Mouse (Mus musculus) heart, embryonic 12.5 days (tissue): ENCODE results near the gene Tmem120a. TPM values are rescaled to one million over a fixed set of nuclear protein-coding genes. Genes with fewer than 3 reads are reported as not detected.
A peak's percentile ranks its signal among the peaks of the same experiment; 100 is the strongest.

Experiments used
- ATAC-seq: fragments of 200-750 bp; cut with Nextera tagmentation; 2 replicates; pipeline ENCODE4 v1.8.0; 2017; ENCODE audit warnings: moderate TSS enrichment, moderate library complexity; ENCODE audit not compliant: insufficient number of reproducible peaks, low FRiP score
- H3K27ac ChIP-seq: fragments of 300-500 bp; sonication (generic); 2 replicates; pipeline ENCODE4 v1.5.1; 2016; ENCODE audit warnings: mild to moderate bottlenecking, moderate library complexity; ENCODE audit not compliant: poor library complexity, severe bottlenecking
- H3K27me3 ChIP-seq: fragments of 300-500 bp; sonication (generic); replicated peaks from 2 replicates; pipeline ENCODE4 v1.6.1; 2016; ENCODE audit warnings: mild to moderate bottlenecking, moderate library complexity
- H3K36me3 ChIP-seq: fragments of 300-500 bp; sonication (generic); 2 replicates; pipeline ENCODE4 v1.6.1; 2016; ENCODE audit warnings: mild to moderate bottlenecking, moderate library complexity
- H3K4me1 ChIP-seq: fragments of 300-500 bp; sonication (generic); replicated peaks from 2 replicates; pipeline ENCODE4 v1.6.1; 2016; ENCODE audit warnings: mild to moderate bottlenecking
- H3K4me2 ChIP-seq: fragments of 300-500 bp; sonication (generic); 2 replicates; pipeline ENCODE4 v1.6.1; 2016; ENCODE audit warnings: mild to moderate bottlenecking, moderate library complexity
- H3K4me3 ChIP-seq: fragments of 300-500 bp; sonication (generic); 2 replicates; pipeline ENCODE4 v1.5.1; 2016; ENCODE audit warnings: mild to moderate bottlenecking
- H3K9ac ChIP-seq: fragments of 300-500 bp; sonication (generic); 2 replicates; pipeline ENCODE4 v1.6.1; 2016; ENCODE audit warnings: mild to moderate bottlenecking, moderate library complexity
- H3K9me3 ChIP-seq: fragments of 300-500 bp; sonication (generic); replicated peaks from 2 replicates; pipeline ENCODE4 v1.6.1; 2016; ENCODE audit warnings: mild to moderate bottlenecking, moderate library complexity
- WGBS: fragments of 180-500 bp; shearing (Covaris S2); methylation state at CpG from one replicate; pipeline ENCODE4 v1.1.7; 2016; 5-methylcytosine and 5-hydroxymethylcytosine counted together
- polyA plus RNA-seq: library from polyadenylated mRNA; unstranded; fragments of >200 nt; fragmentation: Nextera tagmentation; extraction: Ambion mirVana; gene quantifications from 2 replicates; pipeline ENCODE4 v1.2.1, GENCODE M21; 2016

Tmem120a gene
- polyA plus RNA-seq, 1 experiment from 2014 or later = 34.5 TPM

DNA sequence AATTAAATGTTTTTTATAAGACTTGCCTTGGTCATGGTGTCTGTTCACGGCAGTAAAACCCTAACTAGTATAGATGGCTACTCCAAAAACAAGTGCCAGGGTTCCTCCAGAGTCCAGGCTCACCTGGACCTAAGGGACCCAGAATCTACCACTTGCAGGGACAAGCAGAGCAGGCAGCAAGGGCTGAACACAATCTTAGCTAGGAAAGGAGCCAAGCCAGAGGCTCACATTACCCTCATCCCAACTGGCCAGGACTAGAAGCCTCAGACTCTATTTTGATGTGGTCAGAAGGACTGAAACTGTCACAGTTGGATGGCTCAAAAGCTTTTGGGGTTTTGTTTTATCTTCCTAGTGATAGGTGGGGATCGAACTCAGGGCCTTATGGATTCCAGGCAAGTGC lies 7.3 kb upstream of the Tmem120a start:
- no peak for ATAC-seq
- no peak overlapping the region for H3K9ac ChIP-seq

DNA sequence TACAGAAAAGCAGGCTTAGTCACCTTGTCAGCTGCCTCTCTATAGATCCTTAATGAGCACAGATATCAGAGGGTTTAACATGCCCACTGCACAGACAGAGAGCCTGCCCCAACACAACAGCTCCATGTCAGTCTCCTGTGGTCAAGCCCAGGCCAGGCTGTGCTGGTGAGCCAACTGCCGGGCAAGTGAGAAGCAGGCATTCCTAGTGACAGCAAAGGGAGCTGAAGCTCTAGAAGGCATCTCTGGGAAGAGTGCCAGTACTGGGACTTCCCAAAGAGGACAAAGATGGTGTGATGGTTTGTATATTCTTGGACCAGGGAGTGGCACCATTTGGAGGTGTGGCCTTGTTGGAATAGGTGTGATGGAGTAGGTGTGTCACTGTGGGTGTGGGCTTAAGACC lies 6.8 kb upstream of the Tmem120a start:
- Histone ChIP-seq H3K4me3 (no peak overlapping the region), H3K4me1 (no peaks in the 10 kb centered on the region), H3K27ac (no peak overlapping the region), H3K9ac (no peak overlapping the region), H3K4me2 (no peak overlapping the region), H3K9me3 (peaks cover 18% of the 10 kb centered on the region), H3K36me3 (no peaks in the 10 kb centered on the region), H3K27me3 (0 out of 2 replicates have a peak, but pooled peaks cover 5% of the 10 kb centered on the region)
- 77% methylated on average over 1 of the region's 1 CpGs for WGBS
- ATAC-seq = no peak

More for the DNA sequence above, 7.3 kb upstream of the Tmem120a start:
- H3K4me2 ChIP-seq = no peak overlapping the region
- H3K4me1 ChIP-seq = no peaks in the 10 kb centered on the region
- WGBS = 57% methylated on average over 2 of the region's 2 CpGs
- no peak overlapping the region for H3K27ac ChIP-seq
- no peak overlapping the region for H3K4me3 ChIP-seq
- no peaks in the 10 kb centered on the region for H3K36me3 ChIP-seq
- no peaks in the 10 kb centered on the region for H3K27me3 ChIP-seq
- H3K9me3 ChIP-seq = peaks cover 18% of the 10 kb centered on the region

DNA sequence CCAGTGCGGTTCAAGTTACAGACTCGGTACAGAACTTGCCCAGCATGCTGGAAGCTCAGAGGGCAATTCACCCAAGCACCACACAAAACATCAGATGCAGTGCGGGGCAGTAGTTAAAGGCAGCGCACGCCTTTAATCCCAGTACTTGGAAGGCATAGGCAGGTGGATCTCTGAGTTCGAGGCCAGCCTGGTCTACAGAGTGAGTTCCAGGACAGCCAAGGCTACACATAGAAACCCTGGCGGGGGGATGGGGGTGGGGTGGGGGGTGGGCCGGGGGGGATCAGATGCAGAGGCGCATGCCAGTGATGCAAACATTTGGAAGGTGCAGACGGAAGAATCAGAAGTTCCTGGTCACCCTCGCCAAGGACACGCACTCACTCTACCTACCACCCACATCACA lies 494 bp upstream of the Tmem120a start:
- H3K36me3 ChIP-seq = peaks cover 18% of the 10 kb centered on the region
- H3K4me2 ChIP-seq = peak overlapping the region; percentile 92
- peaks cover 15% of the 10 kb centered on the region for H3K4me1 ChIP-seq
- WGBS = 14% methylated on average over 12 of the region's 12 CpGs
- ATAC-seq = no peak
- H3K27me3 ChIP-seq = 0 out of 2 replicates have a peak, but pooled peaks cover 7% of the 10 kb centered on the region
- peak overlapping the region; percentile 84 for H3K4me3 ChIP-seq
- H3K9me3 ChIP-seq = peaks cover 18% of the 10 kb centered on the region
- H3K27ac ChIP-seq = peak overlapping the region; percentile 76
- H3K9ac ChIP-seq = peak overlapping the region; percentile 65

DNA sequence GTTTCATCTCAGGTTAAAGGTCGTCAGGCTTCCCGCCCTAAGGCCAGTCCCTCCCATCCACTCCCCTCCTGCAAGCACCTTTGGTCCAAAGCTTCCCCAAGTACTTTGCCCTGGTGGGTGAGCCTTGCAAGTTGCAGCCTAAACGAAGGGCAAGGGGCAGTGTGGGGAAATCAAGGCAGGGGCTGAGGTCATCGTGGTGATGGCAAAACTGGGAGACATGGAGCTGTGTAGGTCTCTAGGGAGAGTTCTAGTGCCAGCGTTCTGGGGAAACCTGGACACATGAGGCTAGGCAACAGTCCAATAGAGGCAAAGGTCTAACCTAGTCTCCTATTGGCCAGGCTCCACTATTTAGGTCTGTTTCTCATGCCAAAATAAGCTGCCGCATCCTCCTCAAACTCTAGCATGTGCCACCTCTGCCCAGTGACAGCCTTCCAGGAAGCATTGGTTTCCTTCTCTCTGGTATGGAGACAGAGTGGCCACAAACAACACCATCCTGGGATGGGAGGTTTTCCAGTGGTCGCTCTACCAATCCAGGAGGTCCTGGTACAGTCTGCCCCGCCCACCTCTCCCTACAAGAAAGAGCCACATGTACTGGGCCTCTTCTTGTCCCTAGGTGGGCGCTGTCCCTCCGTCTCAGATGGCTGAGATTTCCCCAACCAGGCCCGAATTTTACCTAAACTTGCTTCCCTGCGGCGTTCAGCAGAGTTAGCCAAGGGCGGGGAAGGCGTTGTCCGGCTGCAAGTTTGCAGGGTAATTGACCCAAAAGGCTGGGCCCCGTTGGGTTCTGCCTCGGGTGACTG lies 1.1 kb downstream of the Tmem120a start:
- H3K27ac ChIP-seq = no peak overlapping the region
- peak; percentile 45; the same call in 1 of the 2 replicates for ATAC-seq
- peaks cover 18% of the 10 kb centered on the region for H3K36me3 ChIP-seq
- peak overlapping the region; percentile 92 for H3K4me2 ChIP-seq
- WGBS = 21% methylated on average over 18 of the region's 18 CpGs
- H3K9me3 ChIP-seq = peaks cover 9% of the 10 kb centered on the region
- peak overlapping the region; percentile 84 for H3K4me3 ChIP-seq
- H3K27me3 ChIP-seq = 0 out of 2 replicates have a peak, but pooled peaks cover 7% of the 10 kb centered on the region
- peaks cover 17% of the 10 kb centered on the region for H3K4me1 ChIP-seq
- H3K9ac ChIP-seq = peak overlapping the region; percentile 88

DNA sequence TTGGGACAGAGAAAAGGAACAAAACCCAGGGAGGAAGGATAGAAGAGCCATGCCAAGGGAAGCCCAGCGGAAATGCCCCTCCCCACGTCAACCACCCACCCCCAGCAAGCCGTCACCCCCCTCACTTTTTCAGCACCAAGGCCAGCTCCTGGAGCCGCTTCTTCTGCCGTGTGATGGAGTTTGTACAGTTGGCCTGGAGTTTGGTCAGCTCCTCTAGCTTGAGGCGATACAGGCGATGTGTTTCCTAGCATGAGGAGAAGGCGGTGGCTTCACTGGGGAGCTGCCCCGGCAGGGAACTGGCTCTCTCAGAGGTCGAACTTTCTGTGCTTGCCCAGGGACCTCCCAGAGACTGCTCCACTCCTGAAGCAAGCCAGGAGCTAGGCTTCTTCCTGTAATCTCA lies 2.1 kb downstream of the Tmem120a start:
- peaks cover 22% of the 10 kb centered on the region for H3K36me3 ChIP-seq
- H3K4me3 ChIP-seq = no peak overlapping the region
- H3K9ac ChIP-seq = no peak overlapping the region
- 0 out of 2 replicates have a peak, but pooled peaks cover 7% of the 10 kb centered on the region for H3K27me3 ChIP-seq
- peaks cover 1% of the 10 kb centered on the region for H3K9me3 ChIP-seq
- WGBS = 47% methylated on average over 10 of the region's 10 CpGs
- H3K4me2 ChIP-seq = no peak overlapping the region
- peaks cover 21% of the 10 kb centered on the region for H3K4me1 ChIP-seq
- no peak overlapping the region for H3K27ac ChIP-seq
- ATAC-seq = no peak

DNA sequence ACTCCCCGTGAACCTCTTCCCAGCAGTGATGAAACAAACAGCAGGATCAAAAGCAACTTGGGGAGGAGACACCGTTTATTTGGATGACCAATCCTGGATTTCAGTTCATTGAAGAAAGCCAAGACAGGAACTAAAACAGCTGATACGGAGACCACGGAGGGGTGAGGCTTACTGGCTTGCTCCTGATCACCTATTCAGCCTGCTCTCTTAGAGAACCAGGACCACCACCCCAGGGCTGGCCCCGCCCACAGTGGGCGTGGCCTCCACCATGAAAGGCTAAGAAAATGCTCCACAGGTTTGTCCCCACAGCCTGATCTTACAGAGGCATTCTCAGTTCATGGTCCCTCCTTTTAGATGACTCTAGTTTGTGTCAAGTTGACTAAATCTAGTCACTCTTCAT lies 6.0 kb downstream of the Tmem120a start:
- 19% methylated on average over 6 of the region's 6 CpGs for WGBS
- H3K27ac ChIP-seq = no peak overlapping the region
- peaks cover 61% of the 10 kb centered on the region for H3K36me3 ChIP-seq
- no peak overlapping the region for H3K9ac ChIP-seq
- no peak for ATAC-seq
- H3K4me2 ChIP-seq = no peak overlapping the region
- H3K27me3 ChIP-seq = no peaks in the 10 kb centered on the region
- H3K4me3 ChIP-seq = no peak overlapping the region
- H3K9me3 ChIP-seq = no peaks in the 10 kb centered on the region
- peaks cover 15% of the 10 kb centered on the region for H3K4me1 ChIP-seq

DNA sequence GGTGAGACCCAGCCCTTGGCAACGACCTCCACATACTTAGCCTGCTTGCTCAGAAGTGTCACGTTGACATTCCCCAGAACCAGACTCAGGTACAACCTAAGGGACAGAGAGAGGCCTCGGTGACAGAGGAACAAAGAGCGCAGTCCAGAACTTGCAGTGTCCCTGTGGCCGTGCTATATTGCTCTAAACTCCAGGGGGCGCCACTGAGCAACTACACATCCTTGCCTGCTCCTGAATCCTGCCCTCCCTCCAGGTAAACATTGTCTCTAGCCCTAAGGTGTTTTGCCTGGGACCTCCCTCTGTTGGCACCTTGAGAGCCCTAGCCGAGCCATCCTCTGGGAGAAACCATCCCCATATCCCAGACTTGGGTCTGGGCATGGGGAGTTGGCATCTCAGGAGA lies 7.1 kb downstream of the Tmem120a start:
- no peaks in the 10 kb centered on the region for H3K9me3 ChIP-seq
- 67% methylated on average over 7 of the region's 7 CpGs for WGBS
- H3K4me3 ChIP-seq = no peak overlapping the region
- ATAC-seq = no peak
- no peaks in the 10 kb centered on the region for H3K27me3 ChIP-seq
- H3K36me3 ChIP-seq = peaks cover 72% of the 10 kb centered on the region
- H3K4me2 ChIP-seq = no peak overlapping the region
- H3K4me1 ChIP-seq = peaks cover 9% of the 10 kb centered on the region; the same call in 1 of the 2 replicates
- H3K27ac ChIP-seq = no peak overlapping the region
- H3K9ac ChIP-seq = no peak overlapping the region

DNA sequence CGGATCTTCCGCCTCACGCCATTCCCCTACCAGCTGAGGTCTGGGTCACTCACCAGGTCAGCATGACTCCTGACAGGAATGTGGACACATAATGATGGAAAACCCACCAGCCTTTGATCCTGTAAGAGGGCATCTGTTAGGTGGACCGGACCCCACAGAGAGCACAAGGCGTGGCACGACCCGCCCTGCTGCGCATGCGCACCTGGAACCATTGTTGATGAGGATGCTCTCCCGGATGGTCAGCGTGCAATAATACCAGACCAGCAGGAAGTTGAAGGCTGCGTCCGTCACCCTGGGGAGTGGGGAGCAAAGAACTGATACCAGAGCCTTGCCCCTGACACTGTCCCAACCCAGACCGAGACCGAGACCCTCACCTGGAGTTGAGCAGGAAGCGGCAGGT lies 7.7 kb downstream of the Tmem120a start:
- Histone ChIP-seq H3K36me3 (peaks cover 74% of the 10 kb centered on the region), H3K4me2 (no peak overlapping the region), H3K9ac (no peak overlapping the region), H3K27ac (no peak overlapping the region), H3K27me3 (no peaks in the 10 kb centered on the region), H3K4me1 (peaks cover 9% of the 10 kb centered on the region; the same call in 1 of the 2 replicates), H3K4me3 (no peak overlapping the region), H3K9me3 (no peaks in the 10 kb centered on the region)
- WGBS = 92% methylated on average over 16 of the region's 16 CpGs
- ATAC-seq = no peak

DNA sequence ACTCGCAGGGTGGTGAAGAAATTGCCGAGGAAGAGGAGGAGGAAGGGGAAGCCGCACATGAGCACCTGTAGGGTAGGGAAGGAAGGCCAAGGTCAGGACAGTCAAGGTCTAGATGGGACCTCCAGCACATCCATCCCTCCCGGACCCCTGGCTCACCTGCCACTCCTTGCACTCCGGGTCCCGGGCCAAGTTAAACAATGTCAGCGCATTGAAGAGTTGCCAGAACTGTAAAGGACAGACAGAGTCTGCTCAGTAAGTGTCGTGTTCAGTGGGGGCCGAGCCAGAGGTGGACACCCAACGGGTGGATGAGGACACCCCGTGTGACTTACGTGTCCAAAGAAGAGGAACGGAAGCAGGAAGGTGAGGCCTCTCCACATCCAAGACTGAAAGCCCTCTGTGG lies 8.5 kb downstream of the Tmem120a start:
- no peak for ATAC-seq
- WGBS = 87% methylated on average over 13 of the region's 13 CpGs
- peaks cover 9% of the 10 kb centered on the region; the same call in 1 of the 2 replicates for H3K4me1 ChIP-seq

DNA sequence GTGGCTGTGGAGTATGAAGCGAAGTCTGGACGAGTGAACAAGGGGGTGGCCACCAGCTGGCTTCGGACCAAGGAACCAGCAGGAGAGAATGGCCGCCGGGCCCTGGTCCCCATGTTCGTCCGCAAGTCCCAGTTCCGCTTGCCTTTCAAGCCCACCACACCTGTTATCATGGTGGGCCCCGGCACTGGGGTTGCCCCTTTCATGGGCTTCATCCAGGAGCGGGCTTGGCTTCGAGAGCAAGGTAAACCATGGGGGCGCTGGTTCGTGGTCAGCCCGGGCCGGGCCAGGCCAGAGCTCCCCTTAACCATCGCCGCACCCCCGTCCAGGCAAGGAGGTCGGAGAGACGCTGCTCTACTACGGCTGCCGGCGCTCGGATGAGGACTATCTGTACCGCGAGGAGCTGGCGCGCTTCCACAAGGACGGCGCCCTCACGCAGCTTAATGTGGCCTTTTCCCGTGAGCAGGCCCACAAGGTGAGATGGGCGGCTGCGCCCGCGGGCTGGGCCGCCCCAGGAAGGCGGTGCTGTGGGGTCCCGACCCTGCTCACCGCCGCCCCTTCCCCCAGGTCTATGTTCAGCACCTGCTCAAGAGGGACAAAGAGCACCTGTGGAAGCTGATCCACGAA lies 10.1 kb downstream of the Tmem120a start:
- no peak overlapping the region for H3K9ac ChIP-seq
- WGBS = 85% methylated on average over 42 of the region's 42 CpGs
- H3K4me1 ChIP-seq = peaks cover 9% of the 10 kb centered on the region; the same call in 1 of the 2 replicates
- H3K9me3 ChIP-seq = no peaks in the 10 kb centered on the region
- H3K27me3 ChIP-seq = no peaks in the 10 kb centered on the region
- no peak for ATAC-seq
- H3K36me3 ChIP-seq = peaks cover 84% of the 10 kb centered on the region
- no peak overlapping the region for H3K4me3 ChIP-seq
- no peak overlapping the region for H3K4me2 ChIP-seq
- no peak overlapping the region for H3K27ac ChIP-seq

More for the DNA sequence above, 8.5 kb downstream of the Tmem120a start:
- Histone ChIP-seq H3K9ac (no peak overlapping the region), H3K9me3 (no peaks in the 10 kb centered on the region), H3K36me3 (peaks cover 74% of the 10 kb centered on the region), H3K27ac (no peak overlapping the region), H3K4me2 (no peak overlapping the region), H3K27me3 (no peaks in the 10 kb centered on the region), H3K4me3 (no peak overlapping the region)

DNA sequence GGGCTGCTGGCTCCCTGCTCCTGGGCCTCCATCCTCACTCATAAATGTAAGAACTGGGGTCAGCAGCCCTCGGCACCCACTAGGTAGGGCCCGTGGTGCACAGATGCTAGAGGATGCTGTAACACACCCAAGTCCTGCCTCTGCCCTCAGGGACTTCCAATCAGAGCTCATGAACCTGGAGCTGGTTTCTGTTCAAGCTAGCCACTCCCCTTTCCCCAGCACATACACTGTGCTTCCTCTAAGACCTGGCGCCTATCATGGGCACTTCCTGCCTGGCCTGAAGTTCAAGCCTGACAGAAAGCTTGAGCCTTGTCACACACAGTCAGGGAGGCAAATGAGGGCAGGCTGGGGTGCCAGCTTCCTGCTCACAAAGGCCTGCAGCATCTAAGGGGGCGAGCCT lies 11.2 kb downstream of the Tmem120a start:
- no peaks in the 10 kb centered on the region for H3K27me3 ChIP-seq
- no peak overlapping the region for H3K4me2 ChIP-seq
- H3K27ac ChIP-seq = no peak overlapping the region
- no peaks in the 10 kb centered on the region for H3K9me3 ChIP-seq
- no peak for ATAC-seq
- H3K4me3 ChIP-seq = no peak overlapping the region
- H3K4me1 ChIP-seq = peaks cover 6% of the 10 kb centered on the region; the same call in 1 of the 2 replicates
- H3K36me3 ChIP-seq = peaks cover 86% of the 10 kb centered on the region
- 81% methylated on average over 4 of the region's 4 CpGs for WGBS
- H3K9ac ChIP-seq = no peak overlapping the region
